In the genomic region with DNA sequence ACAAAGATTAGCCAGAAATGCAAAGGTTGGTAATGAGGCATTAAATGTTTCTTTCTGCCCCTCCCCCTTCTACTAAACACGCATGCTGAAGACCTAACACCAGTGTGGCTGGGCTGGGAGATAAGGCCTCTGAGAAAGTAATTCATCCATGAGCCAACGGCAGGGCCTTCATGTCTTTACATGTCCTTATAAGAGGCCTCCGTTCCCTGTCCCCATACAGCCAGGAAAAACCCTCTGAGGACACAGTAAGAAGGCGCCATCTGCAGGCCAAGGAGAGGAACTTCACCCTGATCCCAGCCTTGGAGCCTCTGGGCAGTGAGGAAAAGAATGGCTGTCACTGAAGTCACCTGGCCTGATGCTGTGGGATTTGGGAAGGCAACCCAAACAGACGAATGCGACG, we compare ENCODE assay signal across 8 mouse cellular contexts. TPM values are rescaled to one million over a fixed set of nuclear protein-coding genes. Genes with fewer than 3 reads are reported as not detected.
DNase-seq lines count a peak whose midpoint lies in the region; ATAC-seq and TF ChIP-seq lines count a peak whose summit lies in the region.

No protein-coding gene starts in this region.

- peaks cover 1% of the 10 kb centered on the region for H3K79me3 ChIP-seq in C2C12 (ENCODE audit: low read depth)

- 12% methylated on average over 7 of the region's 7 CpGs for WGBS in heart, embryonic 13.5 days
- WGBS in kidney, embryonic 15.5 days: 28% methylated on average over 7 of the region's 7 CpGs
- WGBS in liver, embryonic 14.5 days (ENCODE audit: insufficient replicate concordance): 18% methylated on average over 7 of the region's 7 CpGs
- 33% methylated on average over 7 of the region's 7 CpGs for WGBS in neural tube, embryonic 11.5 days

- no peak overlapping the region for H3K4me2 ChIP-seq in heart, embryonic 13.5 days
- no peak overlapping the region for H3K4me2 ChIP-seq in kidney, embryonic 15.5 days
- no peak overlapping the region for H3K4me2 ChIP-seq in liver, embryonic 14.5 days (ENCODE audit: low read depth)
- H3K4me2 ChIP-seq in neural tube, embryonic 11.5 days (ENCODE audit: low read depth): no peak overlapping the region

- H3K36me3 ChIP-seq in C2C12 (ENCODE audit: control insufficient read depth, insufficient read depth): no peaks in the 10 kb centered on the region
- H3K36me3 ChIP-seq in heart, embryonic 13.5 days: peaks cover 14% of the 10 kb centered on the region; the same call in 1 of the 2 replicates
- no peaks in the 10 kb centered on the region for H3K36me3 ChIP-seq in kidney, embryonic 15.5 days
- no peaks in the 10 kb centered on the region for H3K36me3 ChIP-seq in liver, embryonic 14.5 days (replicated peaks; ENCODE audit: control insufficient read depth, insufficient read depth, low read depth)
- H3K36me3 ChIP-seq in neural tube, embryonic 11.5 days (ENCODE audit: control insufficient read depth, insufficient read depth, low read length): no peaks in the 10 kb centered on the region

- H3ac ChIP-seq in C2C12 (ENCODE audit: control insufficient read depth, insufficient read length, low read depth): no peak overlapping the region

- no peaks in the 10 kb centered on the region for H3K27me3 ChIP-seq in C2C12 (ENCODE audit: control insufficient read depth, insufficient read depth, insufficient read length)
- H3K27me3 ChIP-seq in heart, embryonic 13.5 days (replicated peaks): peaks cover 50% of the 10 kb centered on the region
- no peaks in the 10 kb centered on the region for H3K27me3 ChIP-seq in kidney, embryonic 15.5 days
- H3K27me3 ChIP-seq in liver, embryonic 14.5 days (ENCODE audit: control insufficient read depth, insufficient read depth, low read length): no peaks in the 10 kb centered on the region
- H3K27me3 ChIP-seq in neural tube, embryonic 11.5 days (ENCODE audit: control insufficient read depth, insufficient read depth, low read length): no peaks in the 10 kb centered on the region

- ATAC-seq in heart, embryonic 13.5 days (ENCODE audit: extremely low read depth, insufficient number of reproducible peaks, low FRiP score, low TSS enrichment): peak; percentile 40; the same call in 1 of the 2 replicates
- peak; percentile 40; the same call in 1 of the 2 replicates for ATAC-seq in kidney, embryonic 15.5 days (replicated peaks; ENCODE audit: low FRiP score)
- ATAC-seq in liver, embryonic 14.5 days (ENCODE audit: insufficient read depth): peak; percentile 85
- peak; percentile 38; the same call in 1 of the 2 replicates for ATAC-seq in neural tube, embryonic 11.5 days (ENCODE audit: insufficient read depth, low FRiP score, low TSS enrichment)

- TF ChIP-seq EP300 in liver, embryonic 14.5 days (IDR thresholded peaks at IDR 0.05; ENCODE audit: low read depth): peak; percentile 63

- no peaks in the 10 kb centered on the region for H3K79me2 ChIP-seq in C2C12 (ENCODE audit: control insufficient read depth, insufficient read depth)

- no peak overlapping the region for H3K9ac ChIP-seq in heart, embryonic 13.5 days
- no peak overlapping the region for H3K9ac ChIP-seq in kidney, embryonic 15.5 days
- no peak overlapping the region for H3K9ac ChIP-seq in liver, embryonic 14.5 days (replicated peaks)
- H3K9ac ChIP-seq in neural tube, embryonic 11.5 days (ENCODE audit: low read length): no peak overlapping the region

- no peaks in the 10 kb centered on the region for H3K9me3 ChIP-seq in heart, embryonic 13.5 days
- no peaks in the 10 kb centered on the region for H3K9me3 ChIP-seq in kidney, embryonic 15.5 days (replicated peaks)
- no peaks in the 10 kb centered on the region for H3K9me3 ChIP-seq in liver, embryonic 14.5 days (ENCODE audit: control insufficient read depth, low read length)
- H3K9me3 ChIP-seq in neural tube, embryonic 11.5 days (ENCODE audit: control insufficient read depth, low read length): no peaks in the 10 kb centered on the region

- H3K4me1 ChIP-seq in heart, embryonic 13.5 days: peaks cover 26% of the 10 kb centered on the region
- H3K4me1 ChIP-seq in kidney, embryonic 15.5 days: peaks cover 3% of the 10 kb centered on the region; the same call in 1 of the 2 replicates
- peaks cover 5 to 7% of the 10 kb centered on the region in 2 experiments; a peak in 2 of 4 replicates for H3K4me1 ChIP-seq in liver, embryonic 14.5 days (replicated peaks; ENCODE audit: control insufficient read depth in 2 of 2, insufficient read depth in 2 of 2, low read length in 1 of 2)
- H3K4me1 ChIP-seq in neural tube, embryonic 11.5 days (ENCODE audit: control insufficient read depth, insufficient read depth, low read length): no peaks in the 10 kb centered on the region

- H3K4me3 ChIP-seq in C2C12 (ENCODE audit: insufficient read depth, poor library complexity, severe bottlenecking): no peak overlapping the region
- no peak overlapping the region for H3K4me3 ChIP-seq in heart, embryonic 13.5 days
- no peak overlapping the region for H3K4me3 ChIP-seq in kidney, embryonic 15.5 days (replicated peaks)
- H3K4me3 ChIP-seq in liver, embryonic 14.5 days (ENCODE audit: insufficient read depth in 1 of 2, low read depth in 2 of 2, low read length in 2 of 2): no peak overlapping the region
- no peak overlapping the region for H3K4me3 ChIP-seq in neural tube, embryonic 11.5 days (ENCODE audit: low read depth, low read length)

- peak; percentile 79 for TF ChIP-seq CTCF in C2C12 (IDR thresholded peaks at IDR 0.05; ENCODE audit: control insufficient read depth, insufficient read depth, insufficient read length)
- peak; percentile 95 for TF ChIP-seq CTCF in liver, embryonic 14.5 days (IDR thresholded peaks at IDR 0.05; ENCODE audit: low read depth)

- no peak overlapping the region for H3K27ac ChIP-seq in heart, embryonic 13.5 days (replicated peaks)
- no peak overlapping the region for H3K27ac ChIP-seq in kidney, embryonic 15.5 days
- H3K27ac ChIP-seq in liver, embryonic 14.5 days: no peak overlapping the region
- no peak overlapping the region for H3K27ac ChIP-seq in neural tube, embryonic 11.5 days (ENCODE audit: low read depth, low read length)

- peak; percentile 27 for DNase-seq in adrenal gland, adult 8-10 months
- peak; percentile 52 for DNase-seq in embryo, embryonic 11.5 days (ENCODE audit: low read depth, low spot score)
- DNase-seq in liver, embryonic 14.5 days (ENCODE audit: low read depth in 3 of 3, low spot score in 3 of 3): peak; percentile 53 to 69 (median 59)
- DNase-seq in neural tube, embryonic 11.5 days (ENCODE audit: low spot score): peak; percentile 76
- DNase-seq in thymus, postnatal 25 days: peak; percentile 34

TF ChIP-seq in C2C12, 6 proteins besides CTCF, POLR2A, EP300 and RAD21:
- TF ChIP-seq MYOD1 (IDR thresholded peaks at IDR 0.05; ENCODE audit: control insufficient read depth, insufficient read length, low read depth) (no peak), FOSL1 (IDR thresholded peaks at IDR 0.05; ENCODE audit: insufficient read depth, low read length, poor library complexity, severe bottlenecking) (no peak), CEBPB (IDR thresholded peaks at IDR 0.05; ENCODE audit: low read depth) (no peak), USF1 (IDR thresholded peaks at IDR 0.05; ENCODE audit: low read depth) (no peak), MAX (IDR thresholded peaks at IDR 0.05) (no peak), MYOG (IDR thresholded peaks at IDR 0.05; ENCODE audit: control insufficient read depth, extremely low read depth, insufficient read length) (no peak)

RNA-seq across cellular contexts. Expression of a gene that starts 13.1 kb away (rescaled TPM):
- polyA plus RNA-seq in C2C12 (2012; fragmentation: generic; extraction: Trizol): 17.4 TPM
- 10 to 100 TPM; 16.0 to 23.4 (median 19.0) TPM for total RNA-seq in adrenal gland, adult 8-10 months (2022)
- polyA plus RNA-seq in heart, embryonic 13.5 days (2015; fragmentation: Nextera tagmentation; extraction: Ambion mirVana): 103 and 133 TPM in 2 replicates
- 26.5 and 27.0 TPM in 2 replicates for polyA plus RNA-seq in kidney, embryonic 15.5 days (2015; fragmentation: Nextera tagmentation; extraction: Ambion mirVana)
- polyA plus RNA-seq in liver, embryonic 14.5 days (2012; rRNA removed): 4.5 and 6.2 TPM in 2 replicates
- 8.7 and 9.8 TPM in 2 replicates for polyA plus RNA-seq in liver, embryonic 14.5 days (2014; fragmentation: Nextera tagmentation; extraction: Ambion mirVana)
- polyA plus RNA-seq in neural tube, embryonic 11.5 days (2014; fragmentation: Nextera tagmentation; extraction: Ambion mirVana): 45.6 and 48.2 TPM in 2 replicates

RNA-seq across cellular contexts. Expression of a gene that starts 27.9 kb away (rescaled TPM):
- 0.01 TPM for polyA plus RNA-seq in C2C12 (2012; fragmentation: generic; extraction: Trizol)
- under 1 TPM; 0.17 to 0.55 (median 0.32) TPM for total RNA-seq in adrenal gland, adult 8-10 months (2022)
- 1.4 and 1.5 TPM in 2 replicates for polyA plus RNA-seq in heart, embryonic 13.5 days (2015; fragmentation: Nextera tagmentation; extraction: Ambion mirVana)
- 7.5 and 8.0 TPM in 2 replicates for polyA plus RNA-seq in kidney, embryonic 15.5 days (2015; fragmentation: Nextera tagmentation; extraction: Ambion mirVana)
- 0.14 and 0.28 TPM in 2 replicates for polyA plus RNA-seq in liver, embryonic 14.5 days (2012; rRNA removed)
- 0.11 and 0.13 TPM in 2 replicates for polyA plus RNA-seq in liver, embryonic 14.5 days (2014; fragmentation: Nextera tagmentation; extraction: Ambion mirVana)
- polyA plus RNA-seq in neural tube, embryonic 11.5 days (2014; fragmentation: Nextera tagmentation; extraction: Ambion mirVana): 0.34 and 0.37 TPM in 2 replicates
